Mouse (Mus musculus): ENCODE measurements around the gene Stk4. TPM values are rescaled to one million over a fixed set of nuclear protein-coding genes. Genes with fewer than 3 reads are reported as not detected.

Stk4 gene
- polyA plus RNA-seq, 1 experiment, result 69.9 TPM

- no peak overlapping the region for H3K27ac ChIP-seq (ENCODE audit: insufficient read depth, low read depth, low read length)
- TF ChIP-seq CTCF (IDR thresholded peaks at IDR 0.05; ENCODE audit: low read depth, low read length) (no peak), POLR2A (IDR thresholded peaks at IDR 0.05; ENCODE audit: borderline replicate concordance, low read depth, low read length) (no peak)
Measured at GRCm38 (mm10) chr2:164167752-164168570, 97.8 kb downstream of the Stk4 start.

GRCm38 (mm10) chr2:164168571-164168946 lies 98.4 kb downstream of the Stk4 start:
- Histone ChIP-seq H3K4me1 (ENCODE audit: control insufficient read depth, insufficient read depth, low read length) (no peaks in the 10 kb centered on the region), H3K27ac (ENCODE audit: insufficient read depth, low read depth, low read length) (no peak overlapping the region), H3K4me3 (ENCODE audit: insufficient read depth, low read length) (no peak overlapping the region)
- no peak for TF ChIP-seq CTCF (IDR thresholded peaks at IDR 0.05; ENCODE audit: low read depth, low read length)
- no peak for TF ChIP-seq POLR2A (IDR thresholded peaks at IDR 0.05; ENCODE audit: borderline replicate concordance, low read depth, low read length)

More at GRCm38 (mm10) chr2:164167752-164168570, 97.8 kb downstream of the Stk4 start:
- Histone ChIP-seq H3K4me3 (ENCODE audit: insufficient read depth, low read length) (no peak overlapping the region), H3K4me1 (ENCODE audit: control insufficient read depth, insufficient read depth, low read length) (no peaks in the 10 kb centered on the region)

- TF ChIP-seq POLR2A (IDR thresholded peaks at IDR 0.05; ENCODE audit: borderline replicate concordance, low read depth, low read length) (no peak), CTCF (IDR thresholded peaks at IDR 0.05; ENCODE audit: low read depth, low read length) (no peak)
- Histone ChIP-seq H3K27ac (ENCODE audit: insufficient read depth, low read depth, low read length) (no peak overlapping the region), H3K4me1 (ENCODE audit: control insufficient read depth, insufficient read depth, low read length) (no peaks in the 10 kb centered on the region), H3K4me3 (ENCODE audit: insufficient read depth, low read length) (no peak overlapping the region)
Measured at GRCm38 (mm10) chr2:164170326-164170725, 100.2 kb downstream of the Stk4 start.

- no peak within 1 kb of the TSS for H3K4me3 ChIP-seq (ENCODE audit: insufficient read depth, low read length)
- TF ChIP-seq CTCF (IDR thresholded peaks at IDR 0.05; ENCODE audit: low read depth, low read length) (no peak), POLR2A (IDR thresholded peaks at IDR 0.05; ENCODE audit: borderline replicate concordance, low read depth, low read length) (no peak)
- no peak within 1 kb of the TSS for H3K27ac ChIP-seq (ENCODE audit: insufficient read depth, low read depth, low read length)
- no peaks in the 10 kb centered on the region for H3K4me1 ChIP-seq (ENCODE audit: control insufficient read depth, insufficient read depth, low read length)
Measured at GRCm38 (mm10) chr2:164170902-164171301, 100.8 kb downstream of the Stk4 start, which contains the start of gene Kcns1. Gene Kcns1, minus strand, starts transcription at chr2:164171113.

GRCm38 (mm10) chr2:164173394-164173793 lies 103.3 kb downstream of the Stk4 start:
- TF ChIP-seq POLR2A (IDR thresholded peaks at IDR 0.05; ENCODE audit: borderline replicate concordance, low read depth, low read length) (no peak), CTCF (IDR thresholded peaks at IDR 0.05; ENCODE audit: low read depth, low read length) (no peak)
- H3K4me3 ChIP-seq (ENCODE audit: insufficient read depth, low read length), result no peak overlapping the region
- H3K27ac ChIP-seq (ENCODE audit: insufficient read depth, low read depth, low read length), result no peak overlapping the region
- no peaks in the 10 kb centered on the region for H3K4me1 ChIP-seq (ENCODE audit: control insufficient read depth, insufficient read depth, low read length)

GRCm38 (mm10) chr2:164174649-164175395 lies 104.7 kb downstream of the Stk4 start:
- no peak overlapping the region for H3K27ac ChIP-seq (ENCODE audit: insufficient read depth, low read depth, low read length)
- TF ChIP-seq CTCF (IDR thresholded peaks at IDR 0.05; ENCODE audit: low read depth, low read length) (no peak), POLR2A (IDR thresholded peaks at IDR 0.05; ENCODE audit: borderline replicate concordance, low read depth, low read length) (no peak)
- no peak overlapping the region for H3K4me3 ChIP-seq (ENCODE audit: insufficient read depth, low read length)
- H3K4me1 ChIP-seq (ENCODE audit: control insufficient read depth, insufficient read depth, low read length), result no peaks in the 10 kb centered on the region

- Histone ChIP-seq H3K4me3 (ENCODE audit: insufficient read depth, low read length) (no peak overlapping the region), H3K4me1 (ENCODE audit: control insufficient read depth, insufficient read depth, low read length) (no peaks in the 10 kb centered on the region), H3K27ac (ENCODE audit: insufficient read depth, low read depth, low read length) (no peak overlapping the region)
- no peak for TF ChIP-seq CTCF (IDR thresholded peaks at IDR 0.05; ENCODE audit: low read depth, low read length)
- TF ChIP-seq POLR2A (IDR thresholded peaks at IDR 0.05; ENCODE audit: borderline replicate concordance, low read depth, low read length), result no peak
Measured at GRCm38 (mm10) chr2:164175850-164176249, 105.7 kb downstream of the Stk4 start.

GRCm38 (mm10) chr2:164177831-164178230 lies 107.7 kb downstream of the Stk4 start:
- H3K27ac ChIP-seq (ENCODE audit: insufficient read depth, low read depth, low read length), result no peak overlapping the region
- TF ChIP-seq CTCF (IDR thresholded peaks at IDR 0.05; ENCODE audit: low read depth, low read length) (no peak), POLR2A (IDR thresholded peaks at IDR 0.05; ENCODE audit: borderline replicate concordance, low read depth, low read length) (no peak)
- H3K4me3 ChIP-seq (ENCODE audit: insufficient read depth, low read length), result no peak overlapping the region
- H3K4me1 ChIP-seq (ENCODE audit: control insufficient read depth, insufficient read depth, low read length), result no peaks in the 10 kb centered on the region

- Histone ChIP-seq H3K4me1 (ENCODE audit: control insufficient read depth, insufficient read depth, low read length) (no peaks in the 10 kb centered on the region), H3K4me3 (ENCODE audit: insufficient read depth, low read length) (no peak overlapping the region), H3K27ac (ENCODE audit: insufficient read depth, low read depth, low read length) (no peak overlapping the region)
- TF ChIP-seq CTCF (IDR thresholded peaks at IDR 0.05; ENCODE audit: low read depth, low read length) (peak; percentile 67), POLR2A (IDR thresholded peaks at IDR 0.05; ENCODE audit: borderline replicate concordance, low read depth, low read length) (no peak)
Measured at GRCm38 (mm10) chr2:164180124-164180523, 110.0 kb downstream of the Stk4 start.

GRCm38 (mm10) chr2:164180770-164181169 lies 110.6 kb downstream of the Stk4 start:
- no peak for TF ChIP-seq POLR2A (IDR thresholded peaks at IDR 0.05; ENCODE audit: borderline replicate concordance, low read depth, low read length)
- no peak for TF ChIP-seq CTCF (IDR thresholded peaks at IDR 0.05; ENCODE audit: low read depth, low read length)

More at GRCm38 (mm10) chr2:164180770-164181169, 110.6 kb downstream of the Stk4 start:
- H3K4me1 ChIP-seq (ENCODE audit: control insufficient read depth, insufficient read depth, low read length), result no peaks in the 10 kb centered on the region
- H3K4me3 ChIP-seq (ENCODE audit: insufficient read depth, low read length), result no peak overlapping the region
- no peak overlapping the region for H3K27ac ChIP-seq (ENCODE audit: insufficient read depth, low read depth, low read length)
